ENCODE assay signal across 10 mouse cellular contexts in the genomic region with DNA sequence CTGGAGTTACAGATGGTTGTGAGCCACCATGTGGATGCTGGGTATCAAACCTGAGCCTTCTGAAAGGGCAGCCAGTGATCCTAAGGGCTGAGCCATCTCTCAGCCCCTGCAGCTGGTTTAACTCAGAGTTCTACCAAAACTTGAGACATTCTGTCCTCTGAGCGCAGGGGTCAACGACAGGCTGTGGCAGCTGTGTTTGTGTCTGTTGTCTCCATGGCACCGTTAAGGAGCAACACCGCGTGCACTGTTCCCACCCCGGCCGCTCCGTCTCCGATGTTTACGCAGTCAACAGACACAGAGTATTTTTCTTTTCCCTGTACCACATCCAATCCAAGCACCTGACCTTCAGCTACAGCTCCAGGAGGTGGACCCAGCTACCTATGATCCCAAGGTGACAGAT. TPM values are rescaled to one million over a fixed set of nuclear protein-coding genes. Genes with fewer than 3 reads are reported as not detected.
DNase-seq lines count a peak whose midpoint lies in the region; ATAC-seq lines count a peak whose summit lies in the region.
"Had no signal": no experiment of that assay in that cellular context is flagged by ENCODE, and none has a peak within 500 bp of the region (broad histone marks: within the 10 kb centered on the region; RNA-seq: fewer than 3 reads in every experiment).

No protein-coding gene starts in this region.

- H3K4me2 ChIP-seq in lung, embryonic 16.5 days (ENCODE audit: low read depth, low read length): no peak overlapping the region
- no peak overlapping the region for H3K4me2 ChIP-seq in stomach, embryonic 16.5 days (ENCODE audit: low read depth, low read length)
- H3K4me2 ChIP-seq: limb, embryonic 13.5 days; midbrain, embryonic 12.5 days had no signal

- H3K9me3 ChIP-seq in lung, embryonic 16.5 days (ENCODE audit: control insufficient read depth, low read length): no peaks in the 10 kb centered on the region
- H3K9me3 ChIP-seq in stomach, embryonic 16.5 days (replicated peaks; ENCODE audit: control insufficient read depth, low read length): no peaks in the 10 kb centered on the region
- H3K9me3 ChIP-seq: hindbrain, embryonic 10.5 days; limb, embryonic 13.5 days; midbrain, embryonic 12.5 days had no signal

- 24% methylated on average over 10 of the region's 10 CpGs for WGBS in lung, embryonic 16.5 days
- 32% methylated on average over 10 of the region's 10 CpGs for WGBS in stomach, embryonic 16.5 days

- H3K27me3 ChIP-seq in lung, embryonic 16.5 days (ENCODE audit: control insufficient read depth, insufficient read depth, low read depth, low read length): no peaks in the 10 kb centered on the region; the same call in 1 of the 2 replicates
- H3K27me3 ChIP-seq in stomach, embryonic 16.5 days (ENCODE audit: control insufficient read depth, insufficient read depth, low read length): no peaks in the 10 kb centered on the region

- 0 out of 2 replicates have a peak, but pooled peaks have one; percentile 21 for ATAC-seq in lung, embryonic 16.5 days (ENCODE audit: low read depth)
- ATAC-seq in stomach, embryonic 16.5 days (ENCODE audit: insufficient read depth, low FRiP score): peak; percentile 38; the same call in 1 of the 2 replicates

- H3K9ac ChIP-seq in lung, embryonic 16.5 days (ENCODE audit: low read length): no peak overlapping the region
- no peak overlapping the region for H3K9ac ChIP-seq in stomach, embryonic 16.5 days (ENCODE audit: low read length)
- H3K9ac ChIP-seq: limb, embryonic 13.5 days; midbrain, embryonic 12.5 days had no signal

- no peaks in the 10 kb centered on the region for H3K4me1 ChIP-seq in lung, embryonic 16.5 days (replicated peaks; ENCODE audit: control insufficient read depth, insufficient read depth, low read length)
- no peaks in the 10 kb centered on the region for H3K4me1 ChIP-seq in stomach, embryonic 16.5 days (ENCODE audit: control insufficient read depth, insufficient read depth, low read length)
- H3K4me1 ChIP-seq: limb, embryonic 13.5 days; midbrain, embryonic 12.5 days had no signal

- DNase-seq in heart, adult 18-20 months: peak; percentile 63
- DNase-seq in heart, postnatal 25 days (ENCODE audit: low spot score): no peak
- DNase-seq in heart, postnatal 10 days: peak; percentile 47 to 48
- DNase-seq in left cerebral cortex, postnatal 36 days (ENCODE audit: low spot score in 2 of 2): no peak
- no peak for DNase-seq in cerebellum, adult 18-20 months

- intact Hi-C loops in heart, postnatal 25 days (cut with DNase I): no loop called here
- intact Hi-C loops in heart, postnatal 10 days (cut with DNase I): loop anchor here (5.0 kb wide), 2 partner anchors 125 to 180 kb away; a partner anchor contains a TSS
- intact Hi-C loops in left cerebral cortex, postnatal 36 days (cut with DNase I): loop anchor here (5.0 kb wide), 1 partner anchor 85 kb away; no protein-coding TSS in a partner anchor

- no peaks in the 10 kb centered on the region for H3K36me3 ChIP-seq in lung, embryonic 16.5 days (ENCODE audit: control insufficient read depth, insufficient read depth, low read length)
- H3K36me3 ChIP-seq in stomach, embryonic 16.5 days (ENCODE audit: control insufficient read depth, insufficient read depth, low read length): no peaks in the 10 kb centered on the region
- H3K36me3 ChIP-seq: hindbrain, embryonic 10.5 days; limb, embryonic 13.5 days; midbrain, embryonic 12.5 days had no signal

- no peak overlapping the region for H3K4me3 ChIP-seq in lung, embryonic 16.5 days (ENCODE audit: low read length)
- H3K4me3 ChIP-seq in stomach, embryonic 16.5 days (replicated peaks; ENCODE audit: low read length): no peak overlapping the region
- H3K4me3 ChIP-seq: hindbrain, embryonic 10.5 days; limb, embryonic 13.5 days; midbrain, embryonic 12.5 days had no signal

- H3K27ac ChIP-seq in lung, embryonic 16.5 days (ENCODE audit: low read length): no peak overlapping the region
- H3K27ac ChIP-seq in stomach, embryonic 16.5 days (ENCODE audit: low read length): no peak overlapping the region
- H3K27ac ChIP-seq: hindbrain, embryonic 10.5 days; limb, embryonic 13.5 days; midbrain, embryonic 12.5 days had no signal

RNA-seq across cellular contexts. Expression of a gene that starts 22.9 kb away (rescaled TPM):
- 10 to 100 TPM; 86.9 to 95.7 TPM for total RNA-seq in heart, adult 18-20 months (2021)
- total RNA-seq in heart, postnatal 25 days (2021): 10 to 100 TPM; 72.2 to 80.8 TPM
- total RNA-seq in heart, postnatal 10 days (2021): 10 to 100 TPM; 37.0 to 46.2 TPM
- 38.8 and 39.4 TPM in 2 replicates for polyA plus RNA-seq in lung, embryonic 16.5 days (2015; fragmentation: Nextera tagmentation; extraction: Ambion mirVana)
- 17.5 and 20.5 TPM in 2 replicates for polyA plus RNA-seq in stomach, embryonic 16.5 days (2015; fragmentation: Nextera tagmentation; extraction: Ambion mirVana)
- total RNA-seq in left cerebral cortex, postnatal 36 days (2021): 10 to 100 TPM; 17.7 to 20.6 TPM

RNA-seq across cellular contexts. Expression of a gene that starts 57.3 kb away (rescaled TPM):
- 1 to 10 TPM; 2.4 to 2.6 TPM for total RNA-seq in heart, adult 18-20 months (2021)
- 1 to 10 TPM; 1.9 to 2.3 TPM for total RNA-seq in heart, postnatal 25 days (2021)
- total RNA-seq in heart, postnatal 10 days (2021): under 1 TPM; 0.35 to 0.36 TPM
- polyA plus RNA-seq in lung, embryonic 16.5 days (2015; fragmentation: Nextera tagmentation; extraction: Ambion mirVana): 1.5 and 2.1 TPM in 2 replicates
- polyA plus RNA-seq in stomach, embryonic 16.5 days (2015; fragmentation: Nextera tagmentation; extraction: Ambion mirVana): 0.16 and 0.26 TPM in 2 replicates
- 100 to 1,000 TPM in 1 of 2 experiments, 10 to 100 TPM in 1; 97.6 to 107 TPM for total RNA-seq in left cerebral cortex, postnatal 36 days (2021)

Comparison
In these comparisons a context has a peak if more than half of its experiments do, and no peak if none do; other contexts are left out.
1. DNase-seq: peak in heart, adult 18-20 months (2 of 2) and heart, postnatal 10 days (2 of 2); none in heart, postnatal 25 days (single experiment), left cerebral cortex, postnatal 36 days (0 of 2) and cerebellum, adult 18-20 months (0 of 2).
2. RNA of a gene that starts 57.3 kb away (total RNA-seq): 97.6 to 107 TPM in left cerebral cortex, postnatal 36 days; 2.4 to 2.6 TPM in heart, adult 18-20 months, 1.9 to 2.3 TPM in heart, postnatal 25 days and 0.35 to 0.36 TPM in heart, postnatal 10 days; every median in the first group is over 10 times any median in the second.